Mouse (Mus musculus) small intestine, adult 2 months (tissue): ENCODE results near the gene Idi2.
"Not testable (repeated sequence)": the region's sequence is repeated elsewhere in the genome, so short reads cannot be mapped to it uniquely, and the experiment has no call there.

ENCODE experiments used
- CTCF ChIP-seq: fragments of 200-500 bp; IDR thresholded peaks from 2 replicates; pipeline ENCODE4 v1.5.1; 2012; ENCODE audit warnings: low read depth, mild to moderate bottlenecking, control low read depth, inconsistent platforms, low read length, moderate library complexity, mixed read lengths; ENCODE audit not compliant: insufficient replicate concordance, insufficient read length; ENCODE audit errors: extremely low read depth
- POLR2A ChIP-seq: fragments of 200-500 bp; IDR thresholded peaks from 2 replicates; pipeline ENCODE4 v1.6.1; 2012; ENCODE audit warnings: low read depth, mild to moderate bottlenecking, control low read depth, inconsistent platforms, low read length, moderate library complexity

DNA sequence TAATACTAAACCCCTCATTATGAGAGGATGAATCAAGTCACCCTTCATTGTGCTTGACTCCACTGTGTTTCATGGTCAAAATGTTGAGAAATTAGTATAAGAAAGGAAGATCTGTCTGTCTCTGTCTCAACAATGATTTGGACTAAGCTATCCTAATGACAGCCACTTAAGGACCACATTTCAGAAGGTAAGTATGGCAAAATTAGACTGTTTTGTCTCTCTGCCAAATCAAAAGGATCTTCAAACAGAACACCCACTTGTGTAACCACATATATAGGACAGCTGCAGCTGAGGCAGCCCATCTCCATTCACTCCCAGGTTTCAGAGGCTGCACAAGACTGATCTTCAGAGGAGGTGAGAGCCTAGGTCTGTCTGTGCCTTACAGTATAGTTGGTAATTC, at the start of gene Idi2:
- TF ChIP-seq POLR2A, CTCF: not testable (repeated sequence)
